Mouse (Mus musculus): ENCODE measurements around the gene Rsph1. TPM values are rescaled to one million over a fixed set of nuclear protein-coding genes. Genes with fewer than 3 reads are reported as not detected.

The Rsph1 gene
- polyA plus RNA-seq, 1 experiment = 3.6 TPM

GRCm38 (mm10) chr17:31247144-31247543, 30.0 kb downstream of the Rsph1 start:
- no peaks in the 10 kb centered on the region for H3K4me1 ChIP-seq (ENCODE audit: control insufficient read depth, insufficient read depth, low read length)
- TF ChIP-seq CTCF (IDR thresholded peaks at IDR 0.05; ENCODE audit: extremely low read depth, insufficient read depth, low read length) = no peak
- TF ChIP-seq POLR2A (IDR thresholded peaks at IDR 0.05; ENCODE audit: extremely low read depth, insufficient read depth, low read length) = no peak

GRCm38 (mm10) chr17:31245321-31245720, 31.9 kb downstream of the Rsph1 start:
- no peak for TF ChIP-seq POLR2A (IDR thresholded peaks at IDR 0.05; ENCODE audit: extremely low read depth, insufficient read depth, low read length)
- no peak for TF ChIP-seq CTCF (IDR thresholded peaks at IDR 0.05; ENCODE audit: extremely low read depth, insufficient read depth, low read length)
- Histone ChIP-seq H3K4me1 (ENCODE audit: control insufficient read depth, insufficient read depth, low read length) (no peaks in the 10 kb centered on the region), H3K27ac (ENCODE audit: insufficient read depth, low read length) (no peak overlapping the region), H3K4me3 (ENCODE audit: insufficient read depth, low read length) (no peak overlapping the region)

More at GRCm38 (mm10) chr17:31247144-31247543, 30.0 kb downstream of the Rsph1 start:
- Histone ChIP-seq H3K27ac (ENCODE audit: insufficient read depth, low read length) (no peak overlapping the region), H3K4me3 (ENCODE audit: insufficient read depth, low read length) (no peak overlapping the region)

GRCm38 (mm10) chr17:31242764-31243163, 34.4 kb downstream of the Rsph1 start:
- TF ChIP-seq CTCF (IDR thresholded peaks at IDR 0.05; ENCODE audit: extremely low read depth, insufficient read depth, low read length) (0 out of 2 replicates have a peak, but pooled peaks have one; percentile 19), POLR2A (IDR thresholded peaks at IDR 0.05; ENCODE audit: extremely low read depth, insufficient read depth, low read length) (no peak)
- no peak overlapping the region for H3K27ac ChIP-seq (ENCODE audit: insufficient read depth, low read length)
- no peaks in the 10 kb centered on the region for H3K4me1 ChIP-seq (ENCODE audit: control insufficient read depth, insufficient read depth, low read length)
- no peak overlapping the region for H3K4me3 ChIP-seq (ENCODE audit: insufficient read depth, low read length)

- Histone ChIP-seq H3K4me3 (ENCODE audit: insufficient read depth, low read length) (no peak overlapping the region), H3K4me1 (ENCODE audit: control insufficient read depth, insufficient read depth, low read length) (no peaks in the 10 kb centered on the region), H3K27ac (ENCODE audit: insufficient read depth, low read length) (no peak overlapping the region)
- no peak for TF ChIP-seq POLR2A (IDR thresholded peaks at IDR 0.05; ENCODE audit: extremely low read depth, insufficient read depth, low read length)
- TF ChIP-seq CTCF (IDR thresholded peaks at IDR 0.05; ENCODE audit: extremely low read depth, insufficient read depth, low read length) = no peak
Measured at GRCm38 (mm10) chr17:31241156-31241555, 36.0 kb downstream of the Rsph1 start.

- Histone ChIP-seq H3K4me3 (ENCODE audit: insufficient read depth, low read length) (no peak overlapping the region), H3K4me1 (ENCODE audit: control insufficient read depth, insufficient read depth, low read length) (no peaks in the 10 kb centered on the region), H3K27ac (ENCODE audit: insufficient read depth, low read length) (no peak overlapping the region)
- TF ChIP-seq CTCF (IDR thresholded peaks at IDR 0.05; ENCODE audit: extremely low read depth, insufficient read depth, low read length) (no peak), POLR2A (IDR thresholded peaks at IDR 0.05; ENCODE audit: extremely low read depth, insufficient read depth, low read length) (no peak)
Measured at GRCm38 (mm10) chr17:31238234-31239020, 38.8 kb downstream of the Rsph1 start.

- Histone ChIP-seq H3K4me3 (ENCODE audit: insufficient read depth, low read length) (no peak overlapping the region), H3K4me1 (ENCODE audit: control insufficient read depth, insufficient read depth, low read length) (no peaks in the 10 kb centered on the region), H3K27ac (ENCODE audit: insufficient read depth, low read length) (no peak overlapping the region)
- TF ChIP-seq POLR2A (IDR thresholded peaks at IDR 0.05; ENCODE audit: extremely low read depth, insufficient read depth, low read length) = no peak
- TF ChIP-seq CTCF (IDR thresholded peaks at IDR 0.05; ENCODE audit: extremely low read depth, insufficient read depth, low read length) = no peak
Measured at GRCm38 (mm10) chr17:31235915-31236314, 41.3 kb downstream of the Rsph1 start.

- Histone ChIP-seq H3K4me1 (ENCODE audit: control insufficient read depth, insufficient read depth, low read length) (no peaks in the 10 kb centered on the region), H3K27ac (ENCODE audit: insufficient read depth, low read length) (no peak overlapping the region), H3K4me3 (ENCODE audit: insufficient read depth, low read length) (no peak overlapping the region)
- TF ChIP-seq CTCF (IDR thresholded peaks at IDR 0.05; ENCODE audit: extremely low read depth, insufficient read depth, low read length) (no peak), POLR2A (IDR thresholded peaks at IDR 0.05; ENCODE audit: extremely low read depth, insufficient read depth, low read length) (no peak)
Measured at GRCm38 (mm10) chr17:31232251-31233010, 44.8 kb downstream of the Rsph1 start.

- Histone ChIP-seq H3K4me3 (ENCODE audit: insufficient read depth, low read length) (no peak overlapping the region), H3K4me1 (ENCODE audit: control insufficient read depth, insufficient read depth, low read length) (no peaks in the 10 kb centered on the region), H3K27ac (ENCODE audit: insufficient read depth, low read length) (no peak overlapping the region)
- no peak for TF ChIP-seq POLR2A (IDR thresholded peaks at IDR 0.05; ENCODE audit: extremely low read depth, insufficient read depth, low read length)
- TF ChIP-seq CTCF (IDR thresholded peaks at IDR 0.05; ENCODE audit: extremely low read depth, insufficient read depth, low read length) = no peak
Measured at GRCm38 (mm10) chr17:31231780-31232179, 45.4 kb downstream of the Rsph1 start.

- no peak overlapping the region for H3K4me3 ChIP-seq (ENCODE audit: insufficient read depth, low read length)
- TF ChIP-seq POLR2A (IDR thresholded peaks at IDR 0.05; ENCODE audit: extremely low read depth, insufficient read depth, low read length) (no peak), CTCF (IDR thresholded peaks at IDR 0.05; ENCODE audit: extremely low read depth, insufficient read depth, low read length) (no peak)
- H3K27ac ChIP-seq (ENCODE audit: insufficient read depth, low read length) = no peak overlapping the region
- peaks cover 2% of the 10 kb centered on the region for H3K4me1 ChIP-seq (ENCODE audit: control insufficient read depth, insufficient read depth, low read length)
Measured at GRCm38 (mm10) chr17:31226931-31227330, 50.3 kb downstream of the Rsph1 start.

Measured in cortical plate, adult 2 months (tissue).